ENCODE assay signal across 8 mouse cellular contexts in the genomic region with DNA sequence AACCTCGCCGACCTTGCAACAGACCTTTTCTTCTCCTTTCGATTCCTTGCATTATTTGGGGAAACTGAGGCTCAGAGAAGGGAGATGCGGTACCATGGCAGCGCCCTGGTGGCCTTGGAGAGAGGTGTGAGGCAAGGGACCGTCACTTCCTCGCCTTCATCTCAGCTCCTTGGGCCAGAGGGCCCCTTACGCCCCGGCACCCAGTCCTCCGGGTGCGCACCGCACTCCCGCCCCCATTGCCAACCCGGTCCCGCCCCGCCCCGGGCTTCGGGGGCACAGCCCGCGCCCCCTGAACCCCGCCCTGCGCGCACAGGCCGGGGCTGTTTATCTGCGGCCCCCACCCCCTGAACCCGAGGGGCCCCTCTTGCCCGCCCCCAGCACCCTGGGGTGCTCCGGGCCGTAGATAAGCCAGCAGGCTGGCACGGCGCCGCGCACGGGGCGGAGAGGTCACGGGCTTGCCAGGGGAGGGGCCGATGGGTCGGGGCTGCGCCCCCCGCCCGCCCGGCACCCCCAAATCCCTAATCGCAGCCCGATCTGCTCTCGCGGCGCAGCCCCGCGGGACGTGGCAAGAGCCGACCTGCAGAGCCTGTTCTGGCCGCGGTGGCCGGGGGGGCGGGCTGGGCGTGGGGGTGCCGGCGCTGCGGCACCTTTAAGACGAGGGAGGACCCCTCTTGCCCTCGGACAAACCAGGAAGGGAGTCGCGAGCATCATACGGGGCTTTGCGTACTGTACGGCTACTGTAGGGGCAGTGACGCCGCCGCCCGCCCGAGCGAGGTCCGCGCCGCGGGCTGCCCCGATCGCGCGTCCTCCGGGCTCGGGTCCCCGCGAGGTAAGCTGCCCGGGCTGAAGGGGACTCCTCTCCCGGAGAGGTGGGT. TPM values are rescaled to one million over a fixed set of nuclear protein-coding genes. Genes with fewer than 3 reads are reported as not detected.
DNase-seq lines count a peak whose midpoint lies in the region; ATAC-seq lines count a peak whose summit lies in the region.

No protein-coding gene starts in this region.

- peaks cover 46% of the 10 kb centered on the region for H3K27me3 ChIP-seq in hindbrain, embryonic 10.5 days (ENCODE audit: insufficient read depth, poor library complexity, severe bottlenecking)

- H3K27ac ChIP-seq in hindbrain, embryonic 10.5 days = peak overlapping the region; percentile 98

- H3K4me1 ChIP-seq in hindbrain, embryonic 10.5 days (replicated peaks) = peaks cover 54% of the 10 kb centered on the region

- under 1% methylated on average over 86 of the region's 86 CpGs for WGBS in hindbrain, embryonic 10.5 days

- peak; percentile 27; the same call in 1 of the 2 replicates for ATAC-seq in frontal cortex, adult (ENCODE audit: low TSS enrichment)

- peak; percentile 80 for DNase-seq in Muller cell, postnatal 12 days (ENCODE audit: inconsistent ontology term)
- DNase-seq in cerebellum, adult 9-11 months = peak; percentile 84
- DNase-seq in hindbrain, embryonic 10.5 days (ENCODE audit: low spot score) = peak; percentile 68
- DNase-seq in left cerebral cortex, adult 18-20 months (ENCODE audit: low spot score in 2 of 2) = peak; percentile 60 to 76
- peak; percentile 89 for DNase-seq in lung, postnatal 36 days
- DNase-seq in retina, embryonic 14.5 days (ENCODE audit: low spot score) = peak; percentile 69
- DNase-seq in thymus, postnatal 14 days = peak; percentile 74

- H3K9me3 ChIP-seq in hindbrain, embryonic 10.5 days = no peaks in the 10 kb centered on the region

- no peaks in the 10 kb centered on the region; the same call in 1 of the 2 replicates for H3K36me3 ChIP-seq in hindbrain, embryonic 10.5 days

- peak overlapping the region; percentile 74 for H3K4me3 ChIP-seq in hindbrain, embryonic 10.5 days

RNA-seq across cellular contexts. Expression of a gene that starts 1.0 kb away (rescaled TPM):
- polyA plus RNA-seq in hindbrain, embryonic 10.5 days (2016; fragmentation: Nextera tagmentation; extraction: Ambion mirVana) = 9.4 and 12.4 TPM in 2 replicates
- 100 to 1,000 TPM; 135 to 137 TPM for total RNA-seq in left cerebral cortex, adult 18-20 months (2021)

RNA-seq across cellular contexts. Expression of a gene that starts 30.4 kb away (rescaled TPM):
- 218 and 261 TPM in 2 replicates for polyA plus RNA-seq in hindbrain, embryonic 10.5 days (2016; fragmentation: Nextera tagmentation; extraction: Ambion mirVana)
- 100 to 1,000 TPM; 133 to 137 TPM for total RNA-seq in left cerebral cortex, adult 18-20 months (2021)

RNA-seq across cellular contexts. Expression of a gene that starts 31.7 kb away (rescaled TPM):
- 64.1 and 72.2 TPM in 2 replicates for polyA plus RNA-seq in hindbrain, embryonic 10.5 days (2016; fragmentation: Nextera tagmentation; extraction: Ambion mirVana)
- 10 to 100 TPM; 27.8 to 28.8 TPM for total RNA-seq in left cerebral cortex, adult 18-20 months (2021)

RNA-seq across cellular contexts. Expression of a gene that starts 37.4 kb away (rescaled TPM):
- 0.29 and 0.30 TPM in 2 replicates for polyA plus RNA-seq in hindbrain, embryonic 10.5 days (2016; fragmentation: Nextera tagmentation; extraction: Ambion mirVana)
- under 1 TPM; 0.35 to 0.67 TPM for total RNA-seq in left cerebral cortex, adult 18-20 months (2021)

RNA-seq across cellular contexts. Expression of a gene that starts 40.4 kb away (rescaled TPM):
- 495 and 570 TPM in 2 replicates for polyA plus RNA-seq in hindbrain, embryonic 10.5 days (2016; fragmentation: Nextera tagmentation; extraction: Ambion mirVana)
- total RNA-seq in left cerebral cortex, adult 18-20 months (2021) = 100 to 1,000 TPM; 899 to 919 TPM

Comparison
In these comparisons a context has a peak if more than half of its experiments do, and no peak if none do; other contexts are left out.
1. Peak in every context shown above with its lines: DNase-seq, ATAC-seq, H3K4me3 ChIP-seq and H3K27ac ChIP-seq.